Mouse (Mus musculus) MEL (cell line): ENCODE data around the gene Cfp. TPM values are rescaled to one million over a fixed set of nuclear protein-coding genes. Genes with fewer than 3 reads are reported as not detected.
A peak's percentile ranks its signal among the peaks of the same experiment; 100 is the strongest.

Experiments used
- DNase-seq: peaks from one replicate; pipeline ENCODE4 v3.0.0; 2011; ENCODE audit warnings: low read depth, low spot score
- H3K27ac ChIP-seq: 2 replicates; pipeline ENCODE4 v1.5.1; 2012; ENCODE audit warnings: low read depth, mild to moderate bottlenecking, control low read depth, low read length, moderate library complexity; ENCODE audit not compliant: control insufficient read depth
- H3K27me3 ChIP-seq, 2 experiments: fragments of 150-350 bp in 1 of 2; sonication (generic) in 1 of 2; 2 replicates each; pipeline ENCODE4 v1.6.1; 2012; ENCODE audit warnings: low read length in 2 of 2, mild to moderate bottlenecking in 2 of 2, improper control_type of control experiment in 1 of 2, moderate library complexity in 1 of 2; ENCODE audit not compliant: insufficient read depth in 2 of 2, control insufficient read depth in 1 of 2
- H3K36me3 ChIP-seq, 2 experiments: 2 replicates each; pipeline ENCODE4 v1.6.1; 2012 to 2014; ENCODE audit warnings: low read length in 2 of 2, improper control_type of control experiment in 1 of 2, inconsistent platforms in 1 of 2, mild to moderate bottlenecking in 1 of 2; ENCODE audit not compliant: insufficient read depth in 2 of 2, control insufficient read depth in 1 of 2
- H3K4me1 ChIP-seq, 2 experiments: fragments of 150-350 bp in 1 of 2; sonication (generic) in 1 of 2; 2 replicates each; pipeline ENCODE4 v1.6.1; 2012; ENCODE audit warnings: low read length in 2 of 2, improper control_type of control experiment in 1 of 2, mild to moderate bottlenecking in 1 of 2; ENCODE audit not compliant: insufficient read depth in 2 of 2, control insufficient read depth in 1 of 2
- H3K4me3 ChIP-seq, 2 experiments: fragments of 150-350 bp in 1 of 2; sonication (generic) in 1 of 2; 2 replicates each; pipeline ENCODE4 v1.5.1; 2012; ENCODE audit warnings: low read depth in 2 of 2, low read length in 2 of 2, mild to moderate bottlenecking in 2 of 2, moderate library complexity in 2 of 2, control low read depth in 1 of 2, improper control_type of control experiment in 1 of 2; ENCODE audit not compliant: control insufficient read depth in 1 of 2, insufficient read depth in 1 of 2
- H3K79me2 ChIP-seq: 2 replicates; pipeline ENCODE4 v1.6.1; 2012; ENCODE audit warnings: mild to moderate bottlenecking, low read length, moderate library complexity; ENCODE audit not compliant: control insufficient read depth, poor library complexity, insufficient read depth
- H3K9ac ChIP-seq: 2 replicates; pipeline ENCODE4 v1.6.1; 2012; ENCODE audit warnings: low read depth, mild to moderate bottlenecking, control low read depth, low read length, moderate library complexity; ENCODE audit not compliant: control insufficient read depth, poor library complexity, severe bottlenecking
- H3K9me3 ChIP-seq: fragments of 150-350 bp; sonication (generic); replicated peaks from 2 replicates; pipeline ENCODE4 v1.6.1; 2012; ENCODE audit warnings: mild to moderate bottlenecking, low read length, improper control_type of control experiment, moderate library complexity; ENCODE audit not compliant: insufficient read depth
- BHLHE40 ChIP-seq: IDR thresholded peaks from 2 replicates; pipeline ENCODE4 v1.6.1; 2012; ENCODE audit warnings: low read depth, mild to moderate bottlenecking, inconsistent platforms, low read length, improper control_type of control experiment, borderline replicate concordance
- CTCF ChIP-seq, 3 experiments: IDR thresholded peaks in 2 of 3; conservative IDR thresholded peaks in 1 of 3; 2 replicates each; pipeline ENCODE4 v1.5.1; 2011 to 2012; ENCODE audit warnings: low read length in 3 of 3, low read depth in 2 of 3, mild to moderate bottlenecking in 2 of 3, improper control_type of control experiment in 1 of 3, inconsistent platforms in 1 of 3, mixed read lengths in 1 of 3, moderate library complexity in 1 of 3; ENCODE audit not compliant: control insufficient read depth in 1 of 3, insufficient read depth in 1 of 3, poor library complexity in 1 of 3, severe bottlenecking in 1 of 3
- ELF1 ChIP-seq: IDR thresholded peaks from 2 replicates; pipeline ENCODE4 v1.6.1; 2014; ENCODE audit warnings: low read depth, mild to moderate bottlenecking, inconsistent platforms, low read length, improper control_type of control experiment, moderate library complexity
- EP300 ChIP-seq, 2 experiments: IDR thresholded peaks; 2 replicates each; pipeline ENCODE4 v1.6.1; 2011; ENCODE audit warnings: improper control_type of control experiment in 2 of 2, low read length in 2 of 2, low read depth in 1 of 2, mild to moderate bottlenecking in 1 of 2
- ETS1 ChIP-seq: IDR thresholded peaks from 2 replicates; pipeline ENCODE4 v1.6.1; 2012; ENCODE audit warnings: low read depth, mild to moderate bottlenecking, inconsistent platforms, low read length, improper control_type of control experiment, moderate library complexity
- GABPA ChIP-seq: IDR thresholded peaks from 2 replicates; pipeline ENCODE4 v1.6.1; 2012; ENCODE audit warnings: low read depth, mild to moderate bottlenecking, inconsistent platforms, low read length, improper control_type of control experiment, moderate library complexity
- JUND ChIP-seq: IDR thresholded peaks from 2 replicates; pipeline ENCODE4 v1.6.1; 2011; ENCODE audit warnings: low read depth, mild to moderate bottlenecking, improper control_type of control experiment, low read length
- KAT2A ChIP-seq: conservative IDR thresholded peaks from 2 replicates; pipeline ENCODE4 v1.6.1; 2012; ENCODE audit warnings: low read depth, low read length, improper control_type of control experiment, inconsistent platforms
- MAFK ChIP-seq: IDR thresholded peaks from 2 replicates; pipeline ENCODE4 v1.6.1; 2011; ENCODE audit warnings: low read depth, mild to moderate bottlenecking, low read length, improper control_type of control experiment, borderline replicate concordance
- MAX ChIP-seq: IDR thresholded peaks from 2 replicates; pipeline ENCODE4 v1.6.1; 2011; ENCODE audit warnings: low read length, improper control_type of control experiment
- MAZ ChIP-seq: IDR thresholded peaks from 2 replicates; pipeline ENCODE4 v1.6.1; 2012; ENCODE audit warnings: low read depth, mild to moderate bottlenecking, inconsistent platforms, low read length, improper control_type of control experiment
- MEF2A ChIP-seq: IDR thresholded peaks from 2 replicates; pipeline ENCODE4 v1.6.1; 2014; ENCODE audit warnings: low read depth, mild to moderate bottlenecking, inconsistent platforms, low read length, improper control_type of control experiment; ENCODE audit not compliant: poor library complexity, insufficient replicate concordance, severe bottlenecking; ENCODE audit errors: extremely low read depth
- MXI1 ChIP-seq: IDR thresholded peaks from 2 replicates; pipeline ENCODE4 v1.6.1; 2011; ENCODE audit warnings: mild to moderate bottlenecking, low read depth, low read length, improper control_type of control experiment
- MYB ChIP-seq: IDR thresholded peaks from 2 replicates; pipeline ENCODE4 v1.6.1; 2011; ENCODE audit warnings: mild to moderate bottlenecking, low read depth, low read length, improper control_type of control experiment
- RAD21 ChIP-seq: IDR thresholded peaks from 2 replicates; pipeline ENCODE4 v1.6.1; 2011; ENCODE audit warnings: mild to moderate bottlenecking, low read depth, low read length, improper control_type of control experiment
- SIN3A ChIP-seq: IDR thresholded peaks from 2 replicates; pipeline ENCODE4 v1.6.1; 2012; ENCODE audit warnings: low read length, improper control_type of control experiment, inconsistent platforms
- SMC3 ChIP-seq: IDR thresholded peaks from 2 replicates; pipeline ENCODE4 v1.6.1; 2011; ENCODE audit warnings: low read depth, low read length, improper control_type of control experiment
- TAL1 ChIP-seq: IDR thresholded peaks from 2 replicates; pipeline ENCODE4 v1.6.1; 2012; ENCODE audit warnings: mild to moderate bottlenecking, inconsistent platforms, low read length, moderate library complexity, mixed read lengths
- UBTF ChIP-seq: IDR thresholded peaks from 2 replicates; pipeline ENCODE4 v1.6.1; 2012; ENCODE audit warnings: low read depth, mild to moderate bottlenecking, inconsistent platforms, low read length, improper control_type of control experiment, moderate library complexity, borderline replicate concordance; ENCODE audit not compliant: insufficient read depth
- polyA plus RNA-seq, 2 experiments: library from polyadenylated mRNA; stranded (reverse) in 1 of 2; unstranded in 1 of 2; fragments of >175 nt in 1 of 2; fragments of >200 nt in 1 of 2; gene quantifications; 2 replicates each; pipeline versions ENCODE4 v1.2.1 to v1.2.4; 2012; ENCODE audit warnings: low replicate concordance in 2 of 2, low read depth in 1 of 2; ENCODE audit not compliant: insufficient read length in 2 of 2, insufficient read depth in 1 of 2, missing spikeins in 1 of 2
- total RNA-seq: library from RNA; depleted of rRNA; stranded (reverse); fragments of 300-350 nt; gene quantifications from 2 replicates; pipeline ENCODE4 v1.2.3, GENCODE M21; 2012

The Cfp gene
- total and polyA plus RNA-seq, 3 experiments: 2.6 to 11.4 TPM; not detected in 1

DNA sequence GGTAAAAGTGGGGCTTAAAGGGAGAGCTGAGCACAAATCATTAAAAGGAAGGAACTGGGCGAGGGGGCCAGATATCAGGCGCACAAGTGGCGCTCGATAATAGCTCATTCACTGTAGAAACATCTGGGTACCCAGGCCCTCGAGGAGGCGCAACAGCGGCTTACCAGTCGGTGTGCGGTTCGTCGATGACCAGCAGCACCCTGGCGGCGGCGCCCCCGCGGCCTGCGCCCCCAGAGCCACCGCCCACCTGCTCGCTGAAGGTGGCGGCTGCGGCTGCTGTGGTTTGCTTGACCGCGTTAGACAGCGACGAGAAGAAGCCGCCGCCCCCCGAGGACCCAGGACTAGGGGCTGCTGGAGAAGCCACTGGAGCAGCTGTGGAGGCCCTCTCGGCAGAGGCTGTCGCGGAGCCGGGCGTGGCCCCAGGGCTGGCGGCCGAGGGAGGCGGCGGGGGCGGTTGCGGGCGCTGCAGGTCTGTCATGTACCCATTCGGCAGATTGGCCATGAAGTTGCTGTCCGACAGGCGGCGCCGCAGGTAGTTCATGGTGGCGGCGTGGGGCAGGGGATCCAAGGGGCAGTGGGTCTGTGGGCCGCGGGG, 11.0 kb downstream of the Cfp start:
- Histone ChIP-seq H3K27ac (no peak overlapping the region), H3K9ac (peak overlapping the region; percentile 6; the same call in 1 of the 2 replicates)

GRCm38 (mm10) chrX:20915075-20915474, 16.3 kb downstream of the Cfp start:
- Histone ChIP-seq H3K4me3 (no peak overlapping the region), H3K9ac (no peak overlapping the region), H3K9me3 (no peaks in the 10 kb centered on the region), H3K27ac (no peak overlapping the region), H3K79me2 (no peaks in the 10 kb centered on the region), H3K27me3 (peaks cover 10 to 20% of the 10 kb centered on the region in 2 experiments), H3K4me1 (peaks cover 6 to 9% of the 10 kb centered on the region in 2 experiments; a peak in 3 of 4 replicates), H3K36me3 (peaks cover 0 to 16% of the 10 kb centered on the region in 2 experiments; a peak in 2 of 4 replicates)
- TF ChIP-seq JUND (no peak), RAD21 (no peak), EP300 (IDR thresholded peaks at IDR 0.05; ENCODE audit: low read depth in 1 of 2, low read length in 2 of 2) (no peak), MEF2A (no peak), TAL1 (no peak), ETS1 (no peak), UBTF (no peak), MAZ (no peak), MXI1 (no peak), KAT2A (no peak), ELF1 (no peak), MYB (no peak), GABPA (no peak), MAFK (no peak), SMC3 (no peak), SIN3A (no peak)
- DNase-seq: peak; percentile 38

More for the DNA sequence above, 11.0 kb downstream of the Cfp start:
- no peaks in the 10 kb centered on the region for H3K4me1 ChIP-seq
- peaks cover 0 to 2% of the 10 kb centered on the region in 2 experiments; a peak in 1 of 4 replicates for H3K36me3 ChIP-seq
- H3K4me3 ChIP-seq: peak overlapping the region; percentile 28 to 47; a peak in 3 of 4 replicates
- DNase-seq: peak; percentile 23
- no peaks in the 10 kb centered on the region for H3K9me3 ChIP-seq
- TF ChIP-seq MAX (no peak), BHLHE40 (no peak), MXI1 (no peak), CTCF (IDR thresholded peaks at IDR 0.05 in 2 of 3, conservative IDR thresholded peaks at IDR 0.05 in 1 of 3; ENCODE audit: control insufficient read depth in 1 of 3, insufficient read depth in 1 of 3, low read depth in 2 of 3, low read length in 3 of 3, poor library complexity in 1 of 3, severe bottlenecking in 1 of 3) (peak in 1 of 3 experiments; percentile 35; a peak in 1 of 6 replicates), SIN3A (no peak)
- peaks cover 16 to 24% of the 10 kb centered on the region in 2 experiments for H3K27me3 ChIP-seq
- no peaks in the 10 kb centered on the region for H3K79me2 ChIP-seq
